Mouse (Mus musculus) monocyte, adult 2 months (primary cell): Measurements from ENCODE around the gene Tspear.
"Not testable (repeated sequence)": the region's sequence is repeated elsewhere in the genome, so short reads cannot be mapped to it uniquely, and the experiment has no call there.

ENCODE experiments used
- DNase-seq, 2 experiments: peaks; one replicate each; pipeline ENCODE4 v3.0.0; 2022; ENCODE audit warnings: low spot score in 2 of 2, low read depth in 1 of 2

Tspear gene

GRCm38 (mm10) chr10:77709831-77710230 lies 23.5 kb downstream of the Tspear start:
- DNase-seq: no peak

- not testable (repeated sequence) for DNase-seq
Observed at GRCm38 (mm10) chr10:77711157-77711556, 24.8 kb downstream of the Tspear start, which contains the start of gene Gm10024. Gene Gm10024 (plus strand): TSS chr10:77711457.

GRCm38 (mm10) chr10:77713734-77714133 lies 27.4 kb downstream of the Tspear start:
- no peak for DNase-seq

GRCm38 (mm10) chr10:77715507-77715906 lies 29.1 kb downstream of the Tspear start, which contains the start of gene Gm10142:
Gene Gm10142 (plus strand): TSS chr10:77715807.
- DNase-seq: no peak

- not testable (repeated sequence) for DNase-seq
Observed at GRCm38 (mm10) chr10:77720299-77720698, 33.9 kb downstream of the Tspear start, which contains the start of gene Krtap12-1. Gene Krtap12-1 (plus strand): TSS chr10:77720599.

GRCm38 (mm10) chr10:77724855-77725254 lies 38.5 kb downstream of the Tspear start:
- no peak for DNase-seq

- DNase-seq: no peak
Observed at GRCm38 (mm10) chr10:77726186-77726585, 39.8 kb downstream of the Tspear start, which contains the start of gene Gm10100. Gene Gm10100 (plus strand): TSS chr10:77726486.

GRCm38 (mm10) chr10:77728280-77728679 lies 41.9 kb downstream of the Tspear start:
- no peak for DNase-seq

- DNase-seq: no peak
Observed at GRCm38 (mm10) chr10:77729241-77729640, 42.9 kb downstream of the Tspear start.

- DNase-seq: no peak
Observed at GRCm38 (mm10) chr10:77735928-77736327, 49.6 kb downstream of the Tspear start.

- DNase-seq: no peak
Observed at GRCm38 (mm10) chr10:77738929-77739328, 52.6 kb downstream of the Tspear start.

- not testable (repeated sequence) for DNase-seq
Observed at GRCm38 (mm10) chr10:77741924-77742688, 55.7 kb downstream of the Tspear start, which contains the start of gene Gm18596. Gene Gm18596 (minus strand): TSS chr10:77742638.

GRCm38 (mm10) chr10:77750686-77751085 lies 64.3 kb downstream of the Tspear start:
- not testable (repeated sequence) for DNase-seq

GRCm38 (mm10) chr10:77751254-77751653 lies 64.9 kb downstream of the Tspear start, which contains the start of gene Gm9736:
Gene Gm9736 (minus strand): TSS chr10:77751354.
- DNase-seq: not testable (repeated sequence)

- not testable (repeated sequence) for DNase-seq
Observed at GRCm38 (mm10) chr10:77752312-77752711, 65.9 kb downstream of the Tspear start.

GRCm38 (mm10) chr10:77753448-77753847 lies 67.1 kb downstream of the Tspear start:
- no peak for DNase-seq

GRCm38 (mm10) chr10:77759582-77759981 lies 73.2 kb downstream of the Tspear start, which contains the start of gene Gm3233:
Gene Gm3233 (minus strand): TSS chr10:77759682.
- not testable (repeated sequence) for DNase-seq

- DNase-seq: no peak
Observed at GRCm38 (mm10) chr10:77769727-77770126, 83.4 kb downstream of the Tspear start.

GRCm38 (mm10) chr10:77771225-77771624 lies 84.9 kb downstream of the Tspear start, which contains the start of gene Gm3238:
Gene Gm3238 (minus strand): TSS chr10:77771325.
- not testable (repeated sequence) for DNase-seq

GRCm38 (mm10) chr10:77772142-77772541 lies 85.8 kb downstream of the Tspear start:
- DNase-seq: not testable (repeated sequence)

GRCm38 (mm10) chr10:77776844-77777243 lies 90.5 kb downstream of the Tspear start, which contains the start of gene Gm7138:
Gene Gm7138 (minus strand): TSS chr10:77776944.
- DNase-seq: not testable (repeated sequence)

- DNase-seq: not testable (repeated sequence)
Observed at GRCm38 (mm10) chr10:77782442-77782841, 96.1 kb downstream of the Tspear start, which contains the start of gene Gm3250. Gene Gm3250 (minus strand): TSS chr10:77782542.
